Mouse (Mus musculus) duodenum, adult 2 months (tissue): ENCODE measurements around the gene Mrgprh. TPM values are rescaled to one million over a fixed set of nuclear protein-coding genes. Genes with fewer than 3 reads are reported as not detected.

ENCODE experiments used
- polyA plus RNA-seq: library from polyadenylated mRNA; depleted of rRNA; stranded (reverse); fragments of >200 nt; gene quantifications from 2 replicates; pipeline ENCODE4 v1.2.3, GENCODE M21; 2012; ENCODE audit warnings: low replicate concordance; rRNA removed

Gene Mrgprh
- not detected in 2 replicates for polyA plus RNA-seq

DNA sequence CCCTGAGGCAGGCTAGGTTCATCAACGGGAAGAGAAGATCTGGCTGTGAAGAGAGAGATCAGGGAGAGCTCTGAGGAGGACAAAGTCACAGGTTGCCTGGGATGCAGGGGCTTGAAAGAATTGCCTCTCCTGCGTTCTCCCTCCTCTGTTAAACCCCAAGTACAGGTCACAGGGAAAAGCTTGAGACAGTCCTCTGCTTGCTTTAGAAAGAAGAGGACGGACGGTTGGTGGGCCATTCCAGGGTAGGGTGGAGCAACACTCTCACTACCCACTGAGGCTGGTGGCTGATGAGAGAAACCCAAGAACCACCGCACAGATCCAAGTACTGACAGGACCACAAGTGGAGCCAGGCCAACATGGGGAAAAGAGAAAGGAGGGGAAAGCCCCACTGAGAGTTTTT is at the start of gene Mrgprh:
Mrgprh (plus strand) TSS at position 301 of the 400 bp plus-strand sequence.

DNA sequence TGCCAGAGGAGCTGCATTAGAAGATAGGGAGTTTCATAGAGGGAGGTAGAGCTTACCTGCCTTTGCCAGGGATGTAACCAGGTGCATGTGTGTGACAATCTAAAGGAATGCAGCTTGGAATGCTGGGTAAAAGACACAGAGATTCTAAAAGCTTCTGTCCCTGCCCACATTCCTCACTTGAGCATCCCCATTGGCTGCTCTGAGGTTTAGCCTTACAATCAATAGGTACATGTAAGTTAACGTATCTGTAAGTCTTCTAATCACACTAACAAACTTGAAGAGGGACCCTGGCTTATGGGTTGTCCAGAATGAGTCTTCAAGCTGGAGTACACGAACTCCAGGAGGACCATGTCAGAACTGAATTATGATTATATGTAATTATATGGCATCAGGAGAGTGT is 7.8 kb upstream of the Mrgprh start, which contains the start of gene Mas1:
Mas1 (minus strand) TSS at position 101 of the 400 bp plus-strand sequence.

DNA sequence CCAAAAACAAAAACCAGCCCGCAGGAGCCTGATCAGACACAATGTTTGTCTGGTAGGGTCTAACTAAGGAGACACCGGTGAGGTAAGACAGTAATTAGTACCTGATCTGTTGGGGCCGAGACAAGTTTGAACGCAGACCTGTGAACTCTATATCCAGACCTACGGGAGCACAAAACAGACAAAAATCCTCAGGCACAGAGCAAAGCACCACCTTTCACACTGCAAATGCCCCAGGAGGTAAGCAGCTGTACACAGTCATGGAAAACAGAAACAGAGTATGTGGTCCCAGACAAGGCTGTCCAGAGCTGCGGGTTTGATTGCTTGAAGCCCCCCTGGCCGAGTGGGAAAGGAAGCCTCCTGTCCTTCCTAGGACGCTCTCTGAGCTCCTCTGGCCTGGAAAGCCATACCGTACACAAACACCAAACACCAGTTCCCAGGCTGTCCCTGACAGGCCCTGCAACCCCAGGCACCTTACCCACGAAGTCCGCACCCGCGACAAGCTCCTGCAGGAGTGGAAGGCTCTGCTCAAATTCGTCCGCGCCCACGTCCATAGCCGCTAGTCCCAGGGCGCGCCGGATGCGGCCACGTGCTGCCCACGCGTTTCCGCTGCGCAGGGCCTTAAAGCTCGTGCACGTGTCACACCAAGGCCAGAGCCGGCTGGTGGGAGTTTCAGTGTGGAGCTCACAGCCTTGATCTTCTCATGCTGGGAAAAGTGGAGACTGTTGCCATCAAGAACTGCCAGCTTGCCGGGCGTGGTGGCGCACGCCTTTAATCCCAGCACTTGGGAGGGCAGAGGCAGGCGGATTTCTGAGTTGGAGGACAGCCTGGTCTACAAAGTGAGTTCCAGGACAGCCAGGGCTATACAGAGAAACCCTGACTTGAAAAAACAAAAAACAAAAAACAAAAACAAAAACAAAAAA is 33.8 kb downstream of the Mrgprh start, which contains the start of gene Pnldc1:
Pnldc1 (minus strand) TSS at position 870 of the 920 bp plus-strand sequence.

DNA sequence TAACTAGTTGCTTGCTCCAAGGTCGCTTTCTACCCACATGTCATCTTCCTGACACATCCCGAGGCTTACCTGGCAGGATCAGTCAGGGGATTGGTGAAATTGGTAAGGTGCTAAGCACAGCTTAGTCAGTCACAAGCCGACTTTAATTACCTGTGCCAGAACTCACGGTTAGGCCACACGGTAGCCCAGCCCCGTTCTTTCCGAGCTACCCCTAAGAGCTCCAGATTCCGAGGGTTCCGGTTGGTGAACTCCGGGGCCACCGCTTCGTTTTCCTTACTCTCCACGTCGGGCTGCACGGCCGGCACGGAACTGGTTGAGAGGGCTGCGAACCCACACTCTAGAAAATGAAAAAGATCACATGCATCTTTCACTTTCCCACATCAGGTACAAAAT is 39.6 kb downstream of the Mrgprh start, which contains the start of gene Tcp1:
Tcp1 (plus strand) TSS at position 214 of the 393 bp plus-strand sequence.

DNA sequence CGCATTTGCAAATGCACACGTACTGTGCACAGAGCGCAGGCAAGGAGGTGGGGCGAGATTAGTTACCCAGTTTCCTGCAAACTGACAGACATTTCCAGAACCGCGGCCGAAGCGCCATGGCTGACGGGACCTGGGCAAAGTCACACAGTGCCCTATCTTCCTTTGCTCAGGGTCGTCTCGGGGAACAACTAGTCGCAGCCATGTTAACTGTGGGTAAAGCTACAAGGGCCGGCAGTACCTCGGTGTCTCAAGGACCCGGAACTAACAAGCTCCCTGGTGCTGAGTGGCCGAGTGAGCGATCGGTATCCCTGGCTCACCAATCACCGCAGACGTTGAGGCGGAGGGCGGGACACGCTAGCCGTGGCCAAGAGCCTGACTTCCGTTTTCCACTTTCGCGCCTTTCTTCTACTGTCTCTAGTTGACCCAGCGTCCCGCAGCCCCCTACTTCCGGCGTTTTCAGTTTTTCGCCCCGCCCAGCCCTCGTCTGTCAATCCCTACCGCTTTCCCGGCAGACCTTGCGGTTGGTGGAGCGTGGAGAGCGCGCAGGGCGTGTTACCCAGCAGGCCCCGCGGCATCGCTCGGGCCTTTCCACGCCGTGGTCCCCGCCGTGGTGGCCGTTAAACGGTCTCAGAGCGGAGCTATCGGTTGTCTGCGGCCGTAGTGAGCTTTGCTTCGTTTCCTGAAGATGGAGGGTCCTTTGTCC is 40.2 kb downstream of the Mrgprh start, which contains the start of gene Mrpl18:
Mrpl18 (minus strand) TSS at position 465 of the 703 bp plus-strand sequence.

Other genes with a start within 250 kb of the Mrgprh start
- 55.1 and 113 TPM in 2 replicates for gene Slc22a1, start 200.2 kb upstream of the Mrgprh start, polyA plus RNA-seq
- gene Igf2r, start 106.4 kb upstream of the Mrgprh start, polyA plus RNA-seq: 9.5 and 15.8 TPM in 2 replicates
- gene Mas1, start 7.9 kb upstream of the Mrgprh start, polyA plus RNA-seq: not detected in 2 replicates
- 0.58 and 0.60 TPM in 2 replicates for gene Pnldc1, start 34.2 kb downstream of the Mrgprh start, polyA plus RNA-seq
- gene Tcp1, start 39.7 kb downstream of the Mrgprh start, polyA plus RNA-seq: 13.8 and 17.2 TPM in 2 replicates
- gene Mrpl18, start 40.3 kb downstream of the Mrgprh start, polyA plus RNA-seq: 22.1 and 31.4 TPM in 2 replicates
- 0.50 TPM in 1 of 2 replicates, not detected in the other for gene Acat3, start 64.6 kb downstream of the Mrgprh start, polyA plus RNA-seq
- 3.8 and 5.5 TPM in 2 replicates for gene Acat2, start 84.7 kb downstream of the Mrgprh start, polyA plus RNA-seq
- gene Wtap, start 118.1 kb downstream of the Mrgprh start, polyA plus RNA-seq: 10.2 and 10.7 TPM in 2 replicates
- gene Sod2, start 130.8 kb downstream of the Mrgprh start, polyA plus RNA-seq: 383 and 394 TPM in 2 replicates
- gene Gpr31b, start 176.3 kb downstream of the Mrgprh start, polyA plus RNA-seq: 0.75 TPM in 1 of 2 replicates, not detected in the other
- gene Tcp10b, start 185.1 kb downstream of the Mrgprh start, polyA plus RNA-seq: 0.08 TPM in 1 of 2 replicates, not detected in the other